Mouse (Mus musculus) lung, adult 2 months (tissue): ENCODE data around the gene Gnpnat1.

Source experiments
- CTCF ChIP-seq: fragments of 200-500 bp; IDR thresholded peaks from 2 replicates; pipeline ENCODE4 v1.5.1; 2011; ENCODE audit warnings: mild to moderate bottlenecking, low read length, control low read depth; ENCODE audit not compliant: insufficient read depth
- POLR2A ChIP-seq: fragments of 200-500 bp; IDR thresholded peaks from 2 replicates; pipeline ENCODE4 v1.6.1; 2011; ENCODE audit warnings: low read depth, mild to moderate bottlenecking, control low read depth, low read length, borderline replicate concordance; ENCODE audit errors: extremely low read depth

GRCm38 (mm10) chr14:45403651-45404050, 1.1 kb downstream of the Gnpnat1 start:
- TF ChIP-seq CTCF (no peak), POLR2A (no peak)
